Mouse (Mus musculus) kidney, adult 18-20 months (tissue): ENCODE measurements around the gene Kdm8.

Source experiments
- DNase-seq: peaks from one replicate; pipeline ENCODE4 v3.0.0; 2021

Gene Kdm8

GRCm38 (mm10) chr7:125504618-125505017, 60.1 kb downstream of the Kdm8 start:
- DNase-seq: no peak

GRCm38 (mm10) chr7:125505568-125505967, 61.1 kb downstream of the Kdm8 start:
- DNase-seq: no peak

- no peak for DNase-seq
These were observed 62.8 kb downstream of the Kdm8 start for GRCm38 (mm10) chr7:125507279-125507678.

GRCm38 (mm10) chr7:125511432-125511831, 67.0 kb downstream of the Kdm8 start:
- DNase-seq: no peak

- DNase-seq: no peak
These were observed 67.4 kb downstream of the Kdm8 start for GRCm38 (mm10) chr7:125511852-125512251.
